1 mouse cellular context compared by ENCODE assay signal in the genomic region with DNA sequence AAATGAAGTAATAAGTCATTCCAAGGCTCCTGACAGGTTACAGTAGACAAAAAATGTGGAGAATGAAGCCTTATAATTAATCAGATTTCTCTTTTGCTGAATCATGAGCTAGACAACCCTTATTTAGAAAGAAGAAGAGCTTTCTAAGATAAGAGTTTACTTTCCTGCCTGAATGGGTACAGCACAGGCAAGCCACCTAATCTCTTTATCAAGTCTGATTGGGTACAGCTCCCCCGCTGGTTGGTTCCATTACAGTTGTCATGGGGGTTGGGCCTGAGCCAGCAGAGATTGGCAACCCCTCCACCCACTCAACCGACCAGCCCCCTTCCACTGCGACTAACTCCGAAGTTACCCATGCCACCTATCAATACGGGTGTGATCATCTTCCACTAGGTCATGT.
TF ChIP-seq lines count a peak whose summit lies in the region.

No protein-coding gene starts in this region.

TF ChIP-seq in MEL, 35 proteins besides CTCF, POLR2A, EP300 and RAD21 (continued from another document):
- TF ChIP-seq MAFK (IDR thresholded peaks at IDR 0.05; ENCODE audit: borderline replicate concordance, low read depth, low read length), result peak; percentile 41; the same call in 1 of the 2 replicates
- peak; percentile 79 for TF ChIP-seq GATA1 (IDR thresholded peaks at IDR 0.05; ENCODE audit: low read depth, low read length)
- no peak for TF ChIP-seq USF2 (IDR thresholded peaks at IDR 0.05; ENCODE audit: borderline replicate concordance in 1 of 2, insufficient read depth in 1 of 2, low read depth in 1 of 2, low read length in 2 of 2)
TF ChIP-seq in MEL: peak in this region for 9.
